8 mouse cellular contexts compared by ENCODE assay signal in genomic region chr12:102387219-102387917, GRCm38 (mm10). TPM values are rescaled to one million over a fixed set of nuclear protein-coding genes. Genes with fewer than 3 reads are reported as not detected.
DNase-seq lines count a peak whose midpoint lies in the region; ATAC-seq and TF ChIP-seq lines count a peak whose summit lies in the region.

No protein-coding gene starts in this region.

- no peak overlapping the region for H3K4me2 ChIP-seq in liver, embryonic 15.5 days
- no peak overlapping the region for H3K4me2 ChIP-seq in neural tube, embryonic 13.5 days
- no peak overlapping the region for H3K4me2 ChIP-seq in stomach, postnatal 0 days (replicated peaks; ENCODE audit: low read depth)

- no peak overlapping the region for H3K4me3 ChIP-seq in forebrain, embryonic 10.5 days
- no peak overlapping the region for H3K4me3 ChIP-seq in liver, embryonic 15.5 days (replicated peaks)
- no peak overlapping the region for H3K4me3 ChIP-seq in neural tube, embryonic 13.5 days
- no peak overlapping the region for H3K4me3 ChIP-seq in stomach, postnatal 0 days (ENCODE audit: low read depth, low read length)

- peak; percentile 97 for TF ChIP-seq CTCF in stomach, postnatal 0 days (IDR thresholded peaks at IDR 0.05; ENCODE audit: low read depth)

- H3K9ac ChIP-seq in liver, embryonic 15.5 days = no peak overlapping the region
- no peak overlapping the region for H3K9ac ChIP-seq in neural tube, embryonic 13.5 days
- no peak overlapping the region for H3K9ac ChIP-seq in stomach, postnatal 0 days (ENCODE audit: low read length)

- H3K9me3 ChIP-seq in forebrain, embryonic 10.5 days = no peaks in the 10 kb centered on the region
- H3K9me3 ChIP-seq in liver, embryonic 15.5 days (replicated peaks) = no peaks in the 10 kb centered on the region
- H3K9me3 ChIP-seq in neural tube, embryonic 13.5 days = no peaks in the 10 kb centered on the region
- no peaks in the 10 kb centered on the region for H3K9me3 ChIP-seq in stomach, postnatal 0 days (ENCODE audit: control insufficient read depth, low read length)

- H3K36me3 ChIP-seq in forebrain, embryonic 10.5 days (replicated peaks) = no peaks in the 10 kb centered on the region
- H3K36me3 ChIP-seq in liver, embryonic 15.5 days (replicated peaks) = peaks cover 66% of the 10 kb centered on the region
- H3K36me3 ChIP-seq in neural tube, embryonic 13.5 days = no peaks in the 10 kb centered on the region
- H3K36me3 ChIP-seq in stomach, postnatal 0 days (ENCODE audit: control insufficient read depth, insufficient read depth, low read length) = peaks cover 2% of the 10 kb centered on the region; the same call in 1 of the 2 replicates

- peak; percentile 82 to 87 for DNase-seq in CD8-positive naive resting alpha-beta T cell, adult 2 months (ENCODE audit: low read depth in 2 of 2, low spot score in 2 of 2)
- peak; percentile 68 for DNase-seq in c-Kit-negative CD71-positive TER-119-positive erythroid progenitor cells, embryonic 14.5 days (ENCODE audit: low read depth, low spot score)
- DNase-seq in forebrain, embryonic 10.5 days (ENCODE audit: extremely low spot score, low spot score) = peak; percentile 80
- DNase-seq in heart, postnatal 10 days = peak; percentile 83 to 94
- DNase-seq in kidney, postnatal 36 days = peak; percentile 79 to 90
- peak; percentile 84 for DNase-seq in stomach, postnatal 0 days (ENCODE audit: low spot score)

- H3K4me1 ChIP-seq in forebrain, embryonic 10.5 days = no peaks in the 10 kb centered on the region
- no peaks in the 10 kb centered on the region for H3K4me1 ChIP-seq in liver, embryonic 15.5 days (replicated peaks)
- H3K4me1 ChIP-seq in neural tube, embryonic 13.5 days (replicated peaks) = no peaks in the 10 kb centered on the region
- H3K4me1 ChIP-seq in stomach, postnatal 0 days (replicated peaks; ENCODE audit: control insufficient read depth, insufficient read depth) = no peaks in the 10 kb centered on the region

- H3K27ac ChIP-seq in forebrain, embryonic 10.5 days = no peak overlapping the region
- H3K27ac ChIP-seq in liver, embryonic 15.5 days (replicated peaks) = no peak overlapping the region
- H3K27ac ChIP-seq in neural tube, embryonic 13.5 days (replicated peaks) = no peak overlapping the region
- no peak overlapping the region for H3K27ac ChIP-seq in stomach, postnatal 0 days (replicated peaks)

- no peak for TF ChIP-seq EP300 in stomach, postnatal 0 days (optimal IDR thresholded peaks at IDR 0.05)

- intact Hi-C loops in heart, postnatal 10 days (cut with DNase I) = loop anchor here (2.0 to 5.0 kb wide), 3 partner anchors 75 to 380 kb away; no protein-coding TSS in a partner anchor

- WGBS in forebrain, embryonic 10.5 days = 54% methylated on average over 16 of the region's 16 CpGs
- 59% methylated on average over 16 of the region's 16 CpGs for WGBS in liver, embryonic 15.5 days (ENCODE audit: insufficient replicate concordance)
- 53% methylated on average over 16 of the region's 16 CpGs for WGBS in neural tube, embryonic 13.5 days
- 59% methylated on average over 16 of the region's 16 CpGs for WGBS in stomach, postnatal 0 days

- H3K27me3 ChIP-seq in forebrain, embryonic 10.5 days (ENCODE audit: poor library complexity, severe bottlenecking) = no peaks in the 10 kb centered on the region
- H3K27me3 ChIP-seq in liver, embryonic 15.5 days = no peaks in the 10 kb centered on the region
- H3K27me3 ChIP-seq in neural tube, embryonic 13.5 days = no peaks in the 10 kb centered on the region; the same call in 1 of the 2 replicates
- no peaks in the 10 kb centered on the region for H3K27me3 ChIP-seq in stomach, postnatal 0 days (ENCODE audit: control insufficient read depth, insufficient read depth, low read length)

- ATAC-seq in liver, embryonic 15.5 days (ENCODE audit: insufficient read depth) = 0 out of 2 replicates have a peak, but pooled peaks have one; percentile 13
- peak; percentile 69 for ATAC-seq in neural tube, embryonic 13.5 days (ENCODE audit: low read depth)
- peak; percentile 63; the same call in 1 of the 2 replicates for ATAC-seq in stomach, postnatal 0 days (ENCODE audit: low FRiP score, low TSS enrichment)

RNA-seq across cellular contexts. Expression of gene Lgmn, which starts 52.2 kb away (rescaled TPM):
- polyA plus RNA-seq in forebrain, embryonic 10.5 days (2016; fragmentation: Nextera tagmentation; extraction: Ambion mirVana) = 41.4 and 42.8 TPM in 2 replicates
- 10 to 100 TPM; 93.2 to 94.9 TPM for total RNA-seq in heart, postnatal 10 days (2021)
- 73.4 and 83.4 TPM in 2 replicates for polyA plus RNA-seq in liver, embryonic 15.5 days (2015; fragmentation: Nextera tagmentation; extraction: Ambion mirVana)
- polyA plus RNA-seq in neural tube, embryonic 13.5 days (2015; fragmentation: Nextera tagmentation; extraction: Ambion mirVana) = 89.2 and 92.1 TPM in 2 replicates
- polyA plus RNA-seq in stomach, postnatal 0 days (2015; fragmentation: Nextera tagmentation; extraction: Ambion mirVana) = 75.1 and 77.1 TPM in 2 replicates

Comparison
In these comparisons a context has a peak if more than half of its experiments do, and no peak if none do; other contexts are left out.
1. ATAC-seq: peak in every context shown above with its lines; median percentile 69 in neural tube, embryonic 13.5 days; 63 in stomach, postnatal 0 days; 13 in liver, embryonic 15.5 days.